Mouse (Mus musculus) CH12.LX (cell line): Measurements from ENCODE around the gene Fzd2. TPM values are rescaled to one million over a fixed set of nuclear protein-coding genes. Genes with fewer than 3 reads are reported as not detected.

ENCODE experiments used
- DNase-seq: peaks from one replicate; pipeline ENCODE4 v3.0.0-alpha.2; 2013; ENCODE audit errors: extremely low read depth
- H3K27ac ChIP-seq: 2 replicates; pipeline ENCODE4 v1.5.1; 2012; ENCODE audit warnings: low read depth, mild to moderate bottlenecking, control low read depth, moderate library complexity; ENCODE audit not compliant: insufficient read depth
- H3K27me3 ChIP-seq: replicated peaks from 2 replicates; pipeline ENCODE3; 2012; ENCODE audit warnings: inconsistent platforms
- H3K36me3 ChIP-seq, 2 experiments: replicated peaks in 1 of 2; 2 replicates each; pipeline versions ENCODE3 to v1.6.1; 2012; ENCODE audit warnings: inconsistent platforms in 1 of 2, low read length in 1 of 2, mild to moderate bottlenecking in 1 of 2, mixed read lengths in 1 of 2, moderate library complexity in 1 of 2; ENCODE audit not compliant: control insufficient read depth in 1 of 2, insufficient read depth in 1 of 2
- H3K4me1 ChIP-seq, 2 experiments: 2 replicates each; pipeline ENCODE4 v1.6.1; 2012; ENCODE audit warnings: inconsistent platforms in 1 of 2, moderate library complexity in 1 of 2; ENCODE audit not compliant: insufficient read depth in 2 of 2, control insufficient read depth in 1 of 2
- H3K4me2 ChIP-seq: 2 replicates; pipeline ENCODE4 v1.6.1; 2012; ENCODE audit warnings: low read depth, mild to moderate bottlenecking, control low read depth; ENCODE audit not compliant: poor library complexity, insufficient read depth, severe bottlenecking
- H3K4me3 ChIP-seq, 3 experiments: fragments of 150-350 bp in 1 of 3; sonication (generic) in 1 of 3; replicated peaks in 1 of 3; 2 replicates each; pipeline versions ENCODE3 to v1.5.1; 2011 to 2012; ENCODE audit warnings: low read depth in 2 of 3, low read length in 2 of 3, mild to moderate bottlenecking in 2 of 3, moderate library complexity in 2 of 3, control low read depth in 1 of 3, improper control_type of control experiment in 1 of 3, inconsistent platforms in 1 of 3, mixed read lengths in 1 of 3; ENCODE audit not compliant: poor library complexity in 1 of 3
- H3K79me2 ChIP-seq: replicated peaks from 2 replicates; pipeline ENCODE4 v1.6.1; 2012; ENCODE audit warnings: mild to moderate bottlenecking, moderate library complexity; ENCODE audit not compliant: control insufficient read depth, poor library complexity, insufficient read depth, severe bottlenecking; ENCODE audit errors: extremely low read depth
- H3K9ac ChIP-seq: 2 replicates; pipeline ENCODE4 v1.6.1; 2012; ENCODE audit warnings: low read depth, mild to moderate bottlenecking, control low read depth, moderate library complexity; ENCODE audit not compliant: insufficient read depth
- H3K9me3 ChIP-seq: replicated peaks from 2 replicates; pipeline ENCODE3; 2012; ENCODE audit warnings: low read length, inconsistent platforms, mixed read lengths
- BHLHE40 ChIP-seq: IDR thresholded peaks from 2 replicates; pipeline ENCODE4 v1.6.1; 2011; ENCODE audit warnings: mild to moderate bottlenecking, low read depth, low read length, improper control_type of control experiment
- CHD1 ChIP-seq: IDR thresholded peaks from 2 replicates; pipeline ENCODE4 v1.6.1; 2012; ENCODE audit warnings: low read depth, low read length, improper control_type of control experiment, inconsistent platforms
- CHD2 ChIP-seq: IDR thresholded peaks from 2 replicates; pipeline ENCODE4 v1.6.1; 2011; ENCODE audit warnings: low read length, improper control_type of control experiment
- E2F4 ChIP-seq: IDR thresholded peaks from 2 replicates; pipeline ENCODE4 v1.6.1; 2011; ENCODE audit warnings: low read depth, low read length, improper control_type of control experiment; ENCODE audit not compliant: insufficient replicate concordance
- ELF1 ChIP-seq: IDR thresholded peaks from 2 replicates; pipeline ENCODE4 v1.6.1; 2014; ENCODE audit warnings: low read depth, mild to moderate bottlenecking, inconsistent platforms, low read length, improper control_type of control experiment
- EP300 ChIP-seq: IDR thresholded peaks from 2 replicates; pipeline ENCODE4 v1.6.1; 2011; ENCODE audit warnings: low read length, improper control_type of control experiment
- ETS1 ChIP-seq: conservative IDR thresholded peaks from 2 replicates; pipeline ENCODE4 v1.6.1; 2012; ENCODE audit warnings: low read depth, mild to moderate bottlenecking, inconsistent platforms, low read length, improper control_type of control experiment, moderate library complexity
- GABPA ChIP-seq: IDR thresholded peaks from 2 replicates; pipeline ENCODE4 v1.6.1; 2012; ENCODE audit warnings: low read depth, low read length, improper control_type of control experiment, inconsistent platforms; ENCODE audit not compliant: insufficient replicate concordance
- HCFC1 ChIP-seq: IDR thresholded peaks from 2 replicates; pipeline ENCODE4 v1.6.1; 2012; ENCODE audit warnings: low read depth, mild to moderate bottlenecking, inconsistent platforms, low read length, improper control_type of control experiment
- JUN ChIP-seq: IDR thresholded peaks from 2 replicates; pipeline ENCODE4 v1.6.1; 2011; ENCODE audit warnings: low read depth, mild to moderate bottlenecking, low read length, improper control_type of control experiment, moderate library complexity; ENCODE audit not compliant: insufficient read depth
- JUND ChIP-seq: conservative IDR thresholded peaks from 2 replicates; pipeline ENCODE4 v1.6.1; 2011; ENCODE audit warnings: low read depth, low read length, improper control_type of control experiment
- MAFK ChIP-seq: IDR thresholded peaks from 2 replicates; pipeline ENCODE4 v1.6.1; 2011; ENCODE audit warnings: low read length, improper control_type of control experiment; ENCODE audit not compliant: insufficient replicate concordance
- MAX ChIP-seq: IDR thresholded peaks from 2 replicates; pipeline ENCODE4 v1.6.1; 2011; ENCODE audit warnings: low read length, improper control_type of control experiment
- MAZ ChIP-seq: IDR thresholded peaks from 2 replicates; pipeline ENCODE4 v1.6.1; 2012; ENCODE audit warnings: low read depth, mild to moderate bottlenecking, inconsistent platforms, low read length, improper control_type of control experiment, moderate library complexity
- MEF2A ChIP-seq: IDR thresholded peaks from 2 replicates; pipeline ENCODE4 v1.6.1; 2014; ENCODE audit warnings: low read depth, mild to moderate bottlenecking, inconsistent platforms, low read length, improper control_type of control experiment, borderline replicate concordance
- MXI1 ChIP-seq: IDR thresholded peaks from 2 replicates; pipeline ENCODE4 v1.6.1; 2011; ENCODE audit warnings: mild to moderate bottlenecking, low read depth, low read length, improper control_type of control experiment
- MYC ChIP-seq: IDR thresholded peaks from 2 replicates; pipeline ENCODE4 v1.6.1; 2011; ENCODE audit warnings: low read depth, mild to moderate bottlenecking, improper control_type of control experiment, low read length
- NELFE ChIP-seq: IDR thresholded peaks from 2 replicates; pipeline ENCODE4 v1.6.1; 2011; ENCODE audit warnings: low read depth, low read length, improper control_type of control experiment
- NRF1 ChIP-seq: IDR thresholded peaks from 2 replicates; pipeline ENCODE4 v1.6.1; 2014; ENCODE audit warnings: low read depth, mild to moderate bottlenecking, inconsistent platforms, low read length, improper control_type of control experiment, moderate library complexity
- PAX5 ChIP-seq: IDR thresholded peaks from 2 replicates; pipeline ENCODE4 v1.6.1; 2012; ENCODE audit warnings: low read length, inconsistent platforms, mixed read lengths
- POLR2A ChIP-seq: IDR thresholded peaks from 2 replicates; pipeline ENCODE4 v1.6.1; 2011; ENCODE audit warnings: low read depth, mild to moderate bottlenecking, improper control_type of control experiment, low read length
- POLR2AphosphoS2 ChIP-seq: IDR thresholded peaks from 2 replicates; pipeline ENCODE4 v1.6.1; 2011; ENCODE audit warnings: low read depth, low read length, improper control_type of control experiment
- RAD21 ChIP-seq: IDR thresholded peaks from 2 replicates; pipeline ENCODE4 v1.6.1; 2011; ENCODE audit warnings: low read depth, mild to moderate bottlenecking, low read length, improper control_type of control experiment, moderate library complexity
- SIN3A ChIP-seq: IDR thresholded peaks from 2 replicates; pipeline ENCODE4 v1.6.1; 2012; ENCODE audit warnings: low read length, improper control_type of control experiment, inconsistent platforms
- SMC3 ChIP-seq: IDR thresholded peaks from 2 replicates; pipeline ENCODE4 v1.6.1; 2011; ENCODE audit warnings: low read depth, low read length, improper control_type of control experiment
- ZC3H11A ChIP-seq: IDR thresholded peaks from 2 replicates; pipeline ENCODE4 v1.6.1; 2012; ENCODE audit warnings: low read depth, mild to moderate bottlenecking, inconsistent platforms, low read length, improper control_type of control experiment
- ZNF384 ChIP-seq: IDR thresholded peaks from 2 replicates; pipeline ENCODE4 v1.6.1; 2012; ENCODE audit warnings: low read depth, low read length, improper control_type of control experiment, inconsistent platforms
- dilution Hi-C: fragments of 300-500 bp; cut with MboI; formaldehyde crosslinking; loops from 2 replicates; pipeline ENCODE4 v1.14.3; 2020; ENCODE audit warnings: low sequenced_read_pairs; ENCODE audit not compliant: extremely low pct_unique_long_range_greater_than_20kb, extremely low pct_ligation_motif_present
- in situ Hi-C: fragments of 300-500 bp; cut with MboI; formaldehyde crosslinking; loops from 3 replicates; pipeline ENCODE4 v1.14.3; 2019; ENCODE audit warnings: low sequenced_read_pairs, low pct_ligation_motif_present, low pct_unique_long_range_greater_than_20kb, mixed read lengths
- polyA plus RNA-seq: library from polyadenylated mRNA; unstranded; fragments of >175 nt; gene quantifications from 2 replicates; pipeline ENCODE4 v1.2.1, GENCODE M21; 2012; ENCODE audit warnings: low read depth; ENCODE audit not compliant: insufficient read length
- total RNA-seq, 2 experiments: library from RNA; depleted of rRNA; stranded (reverse); fragments of 300-350 nt in 1 of 2; fragments of >200 nt in 1 of 2; gene quantifications; 2 replicates each; pipeline ENCODE4 v1.2.3; 2012 to 2014

The Fzd2 gene
- total and polyA plus RNA-seq, 3 experiments = 0.13 to 0.35 (median 0.20) TPM

- peaks cover 19% of the 10 kb centered on the region for H3K9me3 ChIP-seq
- no peaks in the 10 kb centered on the region for H3K36me3 ChIP-seq
- in situ Hi-C loops = no loop called here
- peak; percentile 43; the same call in 1 of the 2 replicates for TF ChIP-seq SIN3A
- TF ChIP-seq MEF2A = no peak
- no peak for TF ChIP-seq MAFK
- no peak for TF ChIP-seq JUND
- TF ChIP-seq MAX = no peak
- TF ChIP-seq POLR2AphosphoS2 = no peak
- TF ChIP-seq ELF1 = no peak
- TF ChIP-seq NRF1 = no peak
- TF ChIP-seq HCFC1 = peak; percentile 15; the same call in 1 of the 2 replicates
- TF ChIP-seq ZNF384 = no peak
- TF ChIP-seq MAZ = peak; percentile 58; the same call in 1 of the 2 replicates
- no peak for TF ChIP-seq ZC3H11A
- no peak for TF ChIP-seq EP300
- no peak for TF ChIP-seq RAD21
- peak; percentile 68; the same call in 1 of the 2 replicates for TF ChIP-seq CHD2
- TF ChIP-seq JUN = no peak
- TF ChIP-seq PAX5 = no peak
- no peak for TF ChIP-seq NELFE
- no peak for TF ChIP-seq MXI1
- TF ChIP-seq CHD1 = no peak
- no peak for TF ChIP-seq E2F4
- 0 out of 2 replicates have a peak, but pooled peaks have one; percentile 13 for TF ChIP-seq BHLHE40
- no peak for TF ChIP-seq SMC3
- no peak for TF ChIP-seq POLR2A
- TF ChIP-seq ETS1 = no peak
- TF ChIP-seq GABPA = no peak
- TF ChIP-seq MYC = no peak
- TF ChIP-seq, all 38 proteins: peak for 5
- Histone ChIP-seq H3K79me2 (no peaks in the 10 kb centered on the region), H3K27ac (no peak overlapping the region), H3K27me3 (peaks cover 22% of the 10 kb centered on the region), H3K4me1 (0 out of 4 replicates have a peak, but pooled peaks cover 0 to 2% of the 10 kb centered on the region in 2 experiments), H3K4me2 (peak overlapping the region; percentile 81), H3K4me3 (peak overlapping the region in 1 of 3 experiments; percentile 27), H3K9ac (no peak overlapping the region)
- peak; percentile 41 for DNase-seq
- dilution Hi-C loops = no loop called here
Observed at GRCm38 (mm10) chr11:102603496-102603850, 723 bp upstream of the Fzd2 start.
